Mouse (Mus musculus) left cerebral cortex, adult 11 months (tissue): ENCODE measurements around the gene Gm37240.

Experiments used
- DNase-seq: peaks from one replicate; pipeline ENCODE4 v3.0.0; 2022; ENCODE audit warnings: low spot score

The Gm37240 gene

DNA sequence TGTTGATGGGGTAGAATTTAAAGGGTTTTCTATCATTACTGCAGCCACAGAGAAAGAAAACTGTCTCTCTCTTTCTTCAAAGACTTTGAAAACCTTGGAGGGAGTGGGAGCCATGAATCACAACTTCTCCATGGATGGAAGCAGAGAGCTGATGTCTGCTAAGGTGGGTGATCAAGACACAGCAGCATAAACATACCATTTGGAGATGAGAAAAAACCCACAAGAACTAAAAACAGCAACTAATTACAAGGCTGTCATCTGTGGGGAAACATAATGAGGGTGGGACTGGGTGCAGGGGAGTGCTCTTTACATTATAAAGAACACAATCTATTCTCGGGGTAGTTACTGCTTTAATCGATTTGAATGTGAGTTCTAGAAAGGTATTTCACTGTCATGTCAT, 622.4 kb downstream of the Gm37240 start:
- DNase-seq, result peak; percentile 39

DNA sequence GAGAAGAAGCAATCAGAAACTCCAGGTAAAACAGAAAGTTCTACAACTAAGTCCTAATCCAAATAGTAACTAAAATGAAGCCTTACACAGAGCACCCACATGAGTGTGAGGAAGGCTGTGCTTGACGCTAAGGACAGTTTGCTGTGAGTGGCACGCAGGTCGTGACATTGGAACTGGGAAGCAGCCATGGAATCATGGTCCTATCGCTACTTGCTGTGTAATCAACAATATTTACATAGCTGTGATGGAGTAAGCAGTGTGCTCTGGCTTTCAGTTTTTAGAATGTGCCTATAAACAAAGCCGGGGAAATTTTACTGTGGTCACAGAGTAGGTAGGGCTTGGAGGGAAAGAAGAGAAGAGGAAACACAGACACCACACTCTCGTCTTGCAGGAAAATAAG, 622.8 kb downstream of the Gm37240 start:
- DNase-seq, result no peak

GRCm38 (mm10) chr3:85254526-85254925, 632.8 kb downstream of the Gm37240 start:
- DNase-seq, result no peak

DNA sequence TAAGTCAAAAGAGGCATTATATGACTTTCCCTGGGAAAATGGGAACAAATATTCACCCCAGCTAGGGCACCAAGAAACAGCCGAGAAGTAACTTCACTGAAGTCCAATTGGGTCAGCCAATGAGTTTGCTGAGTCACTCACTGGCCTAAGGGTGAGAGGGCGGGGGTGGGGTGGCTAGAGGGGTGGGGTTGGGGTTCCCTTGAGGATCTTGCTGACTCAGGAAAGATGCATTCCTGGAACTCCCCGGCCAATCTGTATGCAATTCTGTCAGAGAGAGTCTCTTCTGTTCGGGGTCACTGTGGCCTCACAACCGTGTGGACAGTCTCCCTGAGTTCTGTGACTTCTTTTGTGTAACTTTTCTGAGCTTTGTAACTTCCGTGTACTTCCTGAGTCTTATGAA, 635.7 kb downstream of the Gm37240 start:
- DNase-seq, result no peak

DNA sequence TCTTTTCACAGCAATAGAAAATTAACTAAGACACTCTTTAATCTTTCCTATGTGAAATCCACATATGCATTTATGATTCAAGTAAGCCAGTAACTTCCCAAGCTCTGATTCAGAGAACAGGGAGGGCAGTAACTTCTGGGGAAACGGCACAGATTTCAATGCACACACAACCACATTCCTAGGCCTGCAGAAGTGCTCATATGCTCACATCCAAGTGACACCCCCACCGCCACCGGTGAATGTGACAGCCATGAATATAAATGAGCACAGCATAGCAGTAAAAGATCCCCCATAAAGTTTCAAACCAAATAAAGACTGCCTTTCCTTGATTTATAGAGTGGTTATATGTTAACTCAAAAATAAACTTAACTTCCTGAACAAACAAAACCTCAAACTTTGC, 641.2 kb downstream of the Gm37240 start:
- no peak for DNase-seq

- DNase-seq, result no peak
These were observed 650.8 kb downstream of the Gm37240 start for GRCm38 (mm10) chr3:85236546-85236945.

DNA sequence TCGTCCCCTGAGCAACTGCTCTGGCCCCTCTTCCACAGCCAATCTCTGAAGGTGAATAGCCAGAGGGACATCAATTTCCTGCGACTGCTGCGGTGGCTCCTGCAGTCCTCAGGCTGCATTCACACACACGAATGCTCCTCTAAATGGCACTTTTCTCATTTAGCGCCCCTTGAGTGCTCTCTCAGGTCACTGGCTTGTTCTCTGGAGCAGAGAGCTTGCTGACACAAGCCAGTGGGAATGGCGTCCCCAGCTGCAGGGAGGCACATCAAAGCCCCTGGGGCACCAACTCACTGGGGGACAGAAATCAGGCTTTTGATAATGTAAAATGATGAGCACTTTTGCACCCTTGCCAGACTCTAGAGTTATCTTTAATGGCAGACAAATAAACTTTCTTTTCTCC, 654.5 kb downstream of the Gm37240 start:
- no peak for DNase-seq

DNA sequence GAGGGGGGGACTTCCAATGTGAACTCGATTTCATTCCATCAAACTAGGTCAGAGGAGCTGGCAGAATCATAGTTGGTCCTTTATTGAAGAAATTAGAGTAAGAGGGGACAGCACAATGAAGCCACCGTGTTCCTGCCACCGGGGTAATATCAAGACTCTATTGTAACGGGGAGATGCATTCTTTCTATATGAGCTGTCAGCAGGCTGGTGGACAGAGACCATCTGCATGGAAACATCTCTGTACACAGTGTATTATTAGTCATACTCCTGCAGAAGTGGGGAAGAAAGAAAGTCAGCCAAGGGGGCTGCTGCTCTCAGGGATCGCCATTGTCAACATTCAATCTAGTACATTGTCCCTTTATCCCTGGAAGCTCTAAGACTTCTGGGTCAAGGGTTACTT, 665.3 kb downstream of the Gm37240 start:
- DNase-seq, result no peak

DNA sequence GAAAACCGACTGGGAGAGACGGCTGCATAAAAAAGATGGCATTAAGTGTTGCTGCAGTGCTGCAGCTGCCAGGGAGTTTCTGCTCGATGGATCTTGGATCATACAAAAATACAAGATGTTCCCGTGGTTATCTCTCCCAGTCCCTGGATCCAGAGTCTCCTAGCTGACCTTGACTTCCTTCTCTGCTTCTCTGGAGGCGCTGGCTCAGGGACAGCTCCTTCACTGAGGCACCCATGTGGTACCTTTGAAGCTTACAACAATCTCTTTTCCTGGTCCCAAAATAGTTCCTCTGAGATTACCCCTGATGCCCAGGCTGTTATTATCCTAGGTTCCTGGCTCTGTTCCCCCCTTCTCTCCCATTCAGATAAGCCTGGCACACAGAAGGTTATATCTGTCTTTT, 672.4 kb downstream of the Gm37240 start:
- DNase-seq, result no peak

GRCm38 (mm10) chr3:85212751-85213350, 674.5 kb downstream of the Gm37240 start:
- DNase-seq, result no peak

DNA sequence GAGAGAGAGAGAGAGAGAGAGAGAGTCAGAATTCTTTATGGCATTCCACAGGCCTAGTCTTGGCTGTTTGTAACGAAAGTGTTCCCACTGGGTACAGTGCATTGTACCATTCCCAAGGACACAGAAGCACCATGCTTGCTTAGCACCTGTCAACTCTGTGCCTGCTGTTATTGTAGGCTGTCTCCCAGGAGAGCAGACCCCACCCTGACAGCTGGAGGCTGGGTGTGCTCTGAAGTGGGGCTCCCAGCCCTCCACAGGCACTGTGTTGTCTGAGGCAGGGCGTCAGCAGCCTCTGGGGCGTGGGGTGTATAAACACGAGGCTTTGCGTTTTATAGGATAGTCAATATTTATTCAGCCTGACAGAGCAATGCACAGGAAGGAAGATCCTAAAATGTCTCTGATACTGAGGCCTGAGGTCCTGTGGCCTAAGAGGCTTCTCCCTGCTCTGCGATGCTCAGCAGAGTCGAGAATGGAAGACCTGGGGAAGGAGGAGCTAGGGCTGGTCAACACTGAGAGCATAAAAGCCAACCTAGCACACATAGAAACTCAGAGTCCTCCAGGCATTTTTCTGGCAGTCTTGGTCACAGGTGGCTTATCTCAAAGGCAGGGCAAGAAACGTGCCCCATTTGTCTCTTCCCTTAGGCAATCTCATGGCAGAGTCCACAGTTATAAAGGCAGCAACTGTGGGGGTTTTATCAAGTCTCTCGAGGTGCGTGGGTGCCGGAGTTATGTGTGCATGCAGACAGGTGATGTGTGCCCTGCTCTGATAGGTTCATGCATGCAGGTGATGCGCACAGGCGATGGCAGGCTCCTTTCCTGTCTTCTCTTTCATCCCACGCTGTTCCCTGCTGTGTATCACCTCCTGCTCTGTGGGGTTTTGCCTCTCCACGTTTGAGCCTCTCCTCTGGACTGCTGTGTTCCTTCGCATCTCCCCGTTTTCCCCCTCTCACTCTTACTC, 677.2 kb downstream of the Gm37240 start:
- DNase-seq, result peak; percentile 57

DNA sequence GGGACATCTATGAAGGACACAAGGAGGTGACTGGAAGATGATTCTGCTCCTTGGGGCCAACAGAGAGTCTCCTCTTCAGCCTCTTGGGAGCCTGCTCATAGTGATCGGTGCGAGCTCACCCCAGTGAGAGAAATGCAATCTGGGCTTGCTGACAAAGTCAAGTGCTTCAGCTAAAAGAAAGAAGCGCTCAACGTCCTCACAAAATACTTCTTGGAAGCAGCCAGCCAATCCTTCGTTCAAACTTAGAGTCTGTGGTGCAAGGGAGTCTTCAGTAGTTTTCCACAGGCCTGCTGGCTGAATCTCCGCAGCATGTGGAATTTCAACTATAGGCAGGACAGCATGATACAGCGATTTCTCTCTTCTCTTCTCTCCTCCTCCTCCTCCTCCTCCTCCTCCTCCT, 680.8 kb downstream of the Gm37240 start:
- no peak for DNase-seq

- DNase-seq, result no peak
These were observed 681.4 kb downstream of the Gm37240 start for GRCm38 (mm10) chr3:85205911-85206310.

DNA sequence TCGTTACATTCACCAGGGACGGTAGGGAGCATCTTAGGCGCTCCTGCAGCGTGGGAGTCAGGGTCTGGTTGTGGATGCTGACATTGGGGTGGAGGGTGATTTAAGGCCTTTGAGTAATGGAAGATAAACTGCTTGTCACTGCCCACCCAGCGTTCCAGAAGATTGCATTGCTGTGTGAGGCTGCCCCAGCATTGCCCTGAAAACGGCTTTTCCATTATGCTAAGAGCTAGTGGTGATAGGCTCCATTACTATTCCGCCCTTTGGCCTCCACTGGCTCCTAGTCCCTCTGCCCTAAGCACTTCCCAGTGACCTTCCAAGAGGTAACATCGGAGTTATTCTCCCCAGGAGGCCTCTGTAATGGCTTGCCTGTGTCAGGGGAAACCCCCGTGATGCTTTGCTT, 683.7 kb downstream of the Gm37240 start:
- DNase-seq, result no peak

DNA sequence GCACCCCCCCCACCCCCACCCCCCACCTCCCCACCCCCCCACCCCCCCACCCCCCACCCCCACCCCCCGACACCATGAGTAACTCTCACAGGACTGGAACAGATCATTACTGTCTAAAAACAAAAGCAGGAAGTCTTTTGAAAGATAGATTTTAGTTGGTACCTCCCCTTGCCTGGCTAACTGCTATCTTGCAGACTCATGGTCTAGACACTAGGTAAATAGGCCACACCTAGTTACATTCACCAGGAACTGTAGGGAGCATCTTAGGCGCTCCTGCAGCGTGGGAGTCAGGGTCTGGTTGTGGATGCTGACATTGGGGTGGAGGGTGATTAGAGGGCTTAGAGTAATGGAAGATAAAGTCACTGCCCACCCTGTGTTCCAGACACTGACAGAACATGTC, 684.6 kb downstream of the Gm37240 start:
- no peak for DNase-seq

DNA sequence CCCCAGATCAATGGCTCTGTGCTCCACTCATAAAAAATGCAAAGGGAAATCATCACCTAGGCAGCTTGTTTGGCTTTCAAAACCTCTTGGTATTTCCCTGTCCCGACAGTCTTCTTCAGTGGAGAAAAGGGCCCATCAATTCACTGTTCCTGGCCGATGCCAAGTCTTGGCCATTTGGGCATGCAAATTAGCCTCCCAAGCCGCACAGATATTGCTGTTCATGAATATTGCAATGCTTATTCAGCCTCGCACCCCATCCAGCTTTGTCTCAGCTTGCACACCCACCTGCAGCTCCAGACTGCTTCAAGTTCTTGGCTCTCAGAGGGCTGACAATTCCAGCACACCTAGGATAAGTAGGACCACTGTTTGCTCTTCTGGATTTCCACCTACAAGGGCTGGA, 685.5 kb downstream of the Gm37240 start:
- no peak for DNase-seq

GRCm38 (mm10) chr3:85198496-85198895, 688.8 kb downstream of the Gm37240 start:
- DNase-seq, result no peak

DNA sequence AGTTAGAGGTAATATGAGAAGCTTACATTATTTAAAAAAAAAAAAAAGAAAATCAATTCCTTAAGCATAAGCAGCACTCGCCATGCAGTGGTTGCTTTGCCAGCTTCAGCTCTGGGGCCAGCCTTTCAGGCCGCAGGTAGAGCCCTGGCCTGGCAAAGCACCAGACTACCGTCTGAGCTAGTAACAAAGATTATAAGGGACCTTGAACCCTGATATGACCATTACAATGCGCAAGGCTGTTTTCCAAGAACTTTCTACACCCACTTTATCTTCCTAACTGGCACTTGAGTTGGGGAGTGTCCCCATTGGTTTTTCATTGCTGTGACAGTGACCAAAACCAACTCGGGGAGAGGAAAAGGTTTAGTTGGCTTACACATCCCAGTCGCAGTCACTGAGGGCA, 690.2 kb downstream of the Gm37240 start:
- no peak for DNase-seq

GRCm38 (mm10) chr3:85196591-85196990, 690.7 kb downstream of the Gm37240 start:
- no peak for DNase-seq

- DNase-seq, result no peak
These were observed 692.2 kb downstream of the Gm37240 start for GRCm38 (mm10) chr3:85195068-85195481.

GRCm38 (mm10) chr3:85189791-85190190, 697.5 kb downstream of the Gm37240 start:
- no peak for DNase-seq

GRCm38 (mm10) chr3:85188364-85188763, 699.0 kb downstream of the Gm37240 start:
- DNase-seq, result no peak

GRCm38 (mm10) chr3:85186661-85187076, 700.6 kb downstream of the Gm37240 start:
- peak; percentile 49 for DNase-seq

DNA sequence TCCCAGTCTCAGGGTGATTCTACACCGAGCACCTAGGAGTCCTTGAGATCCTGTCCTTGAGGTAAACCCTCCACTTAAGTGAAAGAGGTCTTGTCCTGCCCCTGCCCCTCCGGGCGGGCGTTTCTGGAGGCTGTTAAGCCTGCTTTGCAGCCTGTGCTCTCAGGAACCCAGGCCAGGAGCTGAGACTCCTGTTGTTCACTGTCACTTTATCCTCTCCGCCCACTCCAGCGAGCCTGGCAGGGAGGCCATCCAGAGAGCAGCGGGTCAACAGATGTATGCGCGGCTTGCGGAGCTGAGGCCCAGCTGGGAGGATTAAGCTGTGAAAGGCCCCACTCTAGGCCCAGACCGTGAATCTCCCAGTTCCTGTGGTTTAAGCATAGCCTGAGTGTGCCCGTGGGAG, 701.5 kb downstream of the Gm37240 start:
- no peak for DNase-seq
